Mouse (Mus musculus) forebrain, embryonic 11.5 days (tissue): ENCODE measurements at regions not wholly inside any gene's neighbourhood (a gene's known extent, or its start where the extent isn't known, plus 50 kb on each side); places are given as distances from the start of the nearest gene placed in this dataset.

Experiments
- ATAC-seq: fragments of 200-750 bp; cut with Nextera tagmentation; replicated peaks from 2 replicates; pipeline ENCODE4 v1.8.0; 2017; ENCODE audit warnings: moderate TSS enrichment; ENCODE audit not compliant: low FRiP score
- DNase-seq: peaks from one replicate; pipeline ENCODE4 v3.0.0-alpha.2; 2017; ENCODE audit warnings: low spot score
- H3K27ac ChIP-seq: fragments of 300-500 bp; sonication (generic); 2 replicates; pipeline ENCODE4 v1.5.1; 2014; ENCODE audit warnings: low read depth, low read length
- H3K27me3 ChIP-seq: fragments of 300-500 bp; sonication (generic); 2 replicates; pipeline ENCODE4 v1.6.1; 2014; ENCODE audit warnings: mild to moderate bottlenecking, low read length, mixed read lengths; ENCODE audit not compliant: control insufficient read depth, insufficient read depth
- H3K36me3 ChIP-seq: fragments of 300-500 bp; sonication (generic); 2 replicates; pipeline ENCODE4 v1.6.1; 2014; ENCODE audit warnings: mild to moderate bottlenecking, low read length, moderate library complexity, mixed read lengths; ENCODE audit not compliant: control insufficient read depth, insufficient read depth
- H3K4me1 ChIP-seq: fragments of 300-500 bp; sonication (generic); replicated peaks from 2 replicates; pipeline ENCODE4 v1.6.1; 2014; ENCODE audit warnings: low read length, mixed read lengths; ENCODE audit not compliant: control insufficient read depth, insufficient read depth
- H3K4me2 ChIP-seq: fragments of 300-500 bp; sonication (generic); 2 replicates; pipeline ENCODE4 v1.6.1; 2014; ENCODE audit warnings: low read depth, mild to moderate bottlenecking, low read length, moderate library complexity, mixed read lengths; ENCODE audit not compliant: severe bottlenecking
- H3K4me3 ChIP-seq: fragments of 300-500 bp; sonication (generic); 2 replicates; pipeline ENCODE4 v1.5.1; 2014; ENCODE audit warnings: low read depth, low read length
- H3K9ac ChIP-seq: fragments of 300-500 bp; sonication (generic); 2 replicates; pipeline ENCODE4 v1.6.1; 2014; ENCODE audit warnings: low read length
- H3K9me3 ChIP-seq: fragments of 300-500 bp; sonication (generic); 2 replicates; pipeline ENCODE4 v1.6.1; 2016; ENCODE audit warnings: low read length, mixed read lengths; ENCODE audit not compliant: control insufficient read depth
- WGBS: fragments of 180-500 bp; shearing (Covaris S2); extraction: QIAGEN DNeasy Blood & Tissue Kit; methylation state at CpG from one replicate; pipeline ENCODE4 v1.1.7; 2014; 5-methylcytosine and 5-hydroxymethylcytosine counted together

DNA sequence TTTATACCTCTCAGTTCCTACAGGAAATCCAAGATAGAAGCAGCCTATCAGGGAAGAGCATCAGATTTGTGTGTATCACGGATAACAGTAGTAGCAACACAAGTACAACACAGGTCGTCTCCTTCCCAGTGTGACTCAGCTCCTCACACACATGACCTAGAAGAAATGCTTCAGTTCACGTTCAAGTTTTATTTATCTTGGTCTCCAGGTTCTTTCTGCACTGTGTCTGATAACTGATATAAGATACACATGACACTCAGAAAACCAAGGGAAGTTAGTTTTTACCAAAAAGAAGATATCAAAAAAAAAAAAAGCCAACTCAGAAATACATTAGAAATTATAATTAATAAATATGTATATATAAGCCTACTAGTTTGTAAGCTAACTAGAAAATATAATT lies 515.0 kb downstream of the Prdm13 start:
- WGBS: 89% methylated on average over 3 of the region's 3 CpGs
- Histone ChIP-seq H3K9me3 (no peaks in the 10 kb centered on the region), H3K27me3 (no peaks in the 10 kb centered on the region), H3K4me2 (no peak overlapping the region), H3K9ac (no peak overlapping the region), H3K27ac (no peak overlapping the region), H3K36me3 (no peaks in the 10 kb centered on the region), H3K4me3 (no peak overlapping the region), H3K4me1 (no peaks in the 10 kb centered on the region)
- ATAC-seq: no peak
- DNase-seq: no peak

DNA sequence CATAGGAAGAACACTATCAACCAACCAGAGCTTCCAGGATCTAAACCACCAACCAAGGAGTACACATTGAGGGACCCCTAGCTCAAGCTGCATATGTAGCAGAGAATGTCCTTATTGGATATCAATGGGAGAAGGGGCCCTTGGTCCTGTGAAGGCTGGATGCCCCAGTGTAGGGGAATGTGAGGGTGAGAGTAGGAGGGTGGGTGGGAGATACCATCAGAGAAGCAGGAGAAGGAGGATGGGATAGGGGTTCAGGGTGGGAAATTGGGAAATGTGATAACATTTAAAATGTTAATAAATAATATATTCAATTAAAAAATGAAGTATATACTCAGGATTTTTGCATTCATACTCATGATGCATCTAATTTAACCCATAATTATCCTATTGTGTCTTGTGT lies 523.6 kb downstream of the Prdm13 start:
- no peaks in the 10 kb centered on the region for H3K36me3 ChIP-seq
- H3K27ac ChIP-seq: no peak overlapping the region
- H3K4me2 ChIP-seq: no peak overlapping the region
- DNase-seq: no peak
- H3K4me1 ChIP-seq: no peaks in the 10 kb centered on the region
- H3K9ac ChIP-seq: no peak overlapping the region
- H3K4me3 ChIP-seq: no peak overlapping the region
- H3K27me3 ChIP-seq: no peaks in the 10 kb centered on the region
- no peak for ATAC-seq
- no peaks in the 10 kb centered on the region for H3K9me3 ChIP-seq

DNA sequence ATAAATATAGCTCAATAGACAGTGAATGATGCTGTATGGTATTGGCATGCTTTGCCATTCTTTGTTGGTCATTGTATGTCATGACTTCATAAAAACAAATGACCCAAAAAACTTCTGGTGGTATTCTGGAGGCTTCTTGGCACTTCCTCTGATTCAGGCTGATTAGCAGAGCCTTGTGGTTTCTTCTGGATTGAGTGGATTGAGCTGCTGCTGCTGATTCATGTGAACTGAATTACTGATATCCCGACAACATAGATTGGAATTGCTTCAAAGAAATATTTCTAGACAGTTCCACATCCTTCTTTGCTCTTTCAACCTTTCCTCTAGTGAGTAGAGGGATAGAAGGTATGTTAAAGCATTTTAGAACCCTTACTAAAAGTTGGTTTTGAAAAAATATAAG lies 559.9 kb downstream of the Prdm13 start:
- Histone ChIP-seq H3K27me3 (no peaks in the 10 kb centered on the region), H3K9ac (no peak overlapping the region), H3K4me2 (no peak overlapping the region), H3K4me1 (no peaks in the 10 kb centered on the region), H3K9me3 (no peaks in the 10 kb centered on the region), H3K27ac (no peak overlapping the region), H3K36me3 (no peaks in the 10 kb centered on the region), H3K4me3 (no peak overlapping the region)
- 91% methylated on average over 1 of the region's 1 CpGs for WGBS
- DNase-seq: no peak
- no peak for ATAC-seq

DNA sequence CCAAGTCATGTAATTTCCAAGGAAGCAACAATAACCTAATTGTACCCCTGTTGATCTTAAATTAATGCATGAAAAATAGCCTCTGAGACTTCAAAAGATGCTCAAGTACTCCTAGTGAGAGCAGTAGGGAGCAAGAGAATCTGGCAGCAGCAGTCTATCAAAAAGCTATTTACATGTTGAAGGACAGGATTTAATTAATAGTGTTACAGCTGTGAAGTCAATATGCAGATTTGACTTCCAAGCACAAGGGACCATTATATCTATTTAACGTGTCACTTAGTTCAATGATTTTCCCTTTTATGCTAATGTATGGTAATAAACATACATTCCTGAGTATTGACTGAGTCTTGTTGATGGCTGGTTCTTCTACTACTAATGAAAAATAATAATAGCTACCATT lies 590.0 kb downstream of the Prdm13 start:
- no peak overlapping the region for H3K4me2 ChIP-seq
- no peak; the same call in 1 of the 2 replicates for ATAC-seq
- H3K36me3 ChIP-seq: no peaks in the 10 kb centered on the region
- WGBS: 73% methylated on average over 1 of the region's 1 CpGs
- no peaks in the 10 kb centered on the region for H3K4me1 ChIP-seq
- no peak overlapping the region for H3K27ac ChIP-seq
- no peak overlapping the region for H3K9ac ChIP-seq
- no peaks in the 10 kb centered on the region for H3K9me3 ChIP-seq
- no peak for DNase-seq
- no peaks in the 10 kb centered on the region for H3K27me3 ChIP-seq
- no peak overlapping the region for H3K4me3 ChIP-seq

DNA sequence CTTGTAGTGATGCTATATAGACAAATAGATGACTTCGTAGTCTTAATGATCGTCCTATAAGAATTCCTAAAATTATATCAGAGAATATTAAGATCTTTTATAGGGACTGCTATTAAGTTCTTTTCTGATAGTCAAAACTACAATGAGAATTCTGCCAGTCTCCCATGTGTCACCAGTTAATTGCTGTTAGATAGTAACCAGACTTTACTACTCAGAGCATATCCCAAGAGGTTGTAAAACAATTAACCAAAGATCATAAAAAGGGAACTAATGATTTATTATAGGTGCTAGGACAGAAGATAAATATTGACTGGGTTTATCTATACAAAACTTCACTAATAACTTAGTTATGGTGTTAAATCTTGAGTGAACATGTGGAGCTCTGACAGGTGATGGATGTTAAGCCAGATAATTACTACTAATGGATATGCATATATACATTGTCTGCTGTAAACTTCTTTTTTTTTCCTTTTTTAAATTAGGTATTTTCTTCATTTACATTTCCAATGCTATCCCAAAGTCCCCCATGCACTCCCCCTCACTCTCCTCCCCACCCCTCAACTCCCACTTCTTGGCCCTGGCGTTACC lies 615.5 kb downstream of the Prdm13 start:
- Histone ChIP-seq H3K9ac (no peak overlapping the region), H3K27me3 (no peaks in the 10 kb centered on the region), H3K27ac (no peak overlapping the region), H3K36me3 (no peaks in the 10 kb centered on the region), H3K4me1 (no peaks in the 10 kb centered on the region), H3K4me2 (no peak overlapping the region), H3K4me3 (no peak overlapping the region), H3K9me3 (no peaks in the 10 kb centered on the region)
- no peak for DNase-seq
- 92% methylated on average over 3 of the region's 3 CpGs for WGBS
- no peak for ATAC-seq
